Mouse (Mus musculus): ENCODE data around the gene Tmem120a. TPM values are rescaled to one million over a fixed set of nuclear protein-coding genes. Genes with fewer than 3 reads are reported as not detected.

The Tmem120a gene
- 1 to 10 TPM; 6.8 to 8.4 TPM for total RNA-seq (2021)
- long read RNA-seq, experiment 1, transcript Tmem120a-201 (12 exons, 1,559 nt), result major isoform, 25 of 28 reads
- long read RNA-seq, experiment 1, partial matches to known transcripts, result 3 of 28 reads
- long read RNA-seq, experiment 1, other reads (novel, unspliced or antisense), result 0 of 28 reads
- long read RNA-seq, experiment 2, transcript Tmem120a-201 (12 exons, 1,559 nt), result major isoform, 13 of 15 reads
- long read RNA-seq, experiment 2, partial matches to known transcripts, result 1 of 15 reads
- long read RNA-seq, experiment 2, other reads (novel, unspliced or antisense), result 1 of 15 reads

DNA sequence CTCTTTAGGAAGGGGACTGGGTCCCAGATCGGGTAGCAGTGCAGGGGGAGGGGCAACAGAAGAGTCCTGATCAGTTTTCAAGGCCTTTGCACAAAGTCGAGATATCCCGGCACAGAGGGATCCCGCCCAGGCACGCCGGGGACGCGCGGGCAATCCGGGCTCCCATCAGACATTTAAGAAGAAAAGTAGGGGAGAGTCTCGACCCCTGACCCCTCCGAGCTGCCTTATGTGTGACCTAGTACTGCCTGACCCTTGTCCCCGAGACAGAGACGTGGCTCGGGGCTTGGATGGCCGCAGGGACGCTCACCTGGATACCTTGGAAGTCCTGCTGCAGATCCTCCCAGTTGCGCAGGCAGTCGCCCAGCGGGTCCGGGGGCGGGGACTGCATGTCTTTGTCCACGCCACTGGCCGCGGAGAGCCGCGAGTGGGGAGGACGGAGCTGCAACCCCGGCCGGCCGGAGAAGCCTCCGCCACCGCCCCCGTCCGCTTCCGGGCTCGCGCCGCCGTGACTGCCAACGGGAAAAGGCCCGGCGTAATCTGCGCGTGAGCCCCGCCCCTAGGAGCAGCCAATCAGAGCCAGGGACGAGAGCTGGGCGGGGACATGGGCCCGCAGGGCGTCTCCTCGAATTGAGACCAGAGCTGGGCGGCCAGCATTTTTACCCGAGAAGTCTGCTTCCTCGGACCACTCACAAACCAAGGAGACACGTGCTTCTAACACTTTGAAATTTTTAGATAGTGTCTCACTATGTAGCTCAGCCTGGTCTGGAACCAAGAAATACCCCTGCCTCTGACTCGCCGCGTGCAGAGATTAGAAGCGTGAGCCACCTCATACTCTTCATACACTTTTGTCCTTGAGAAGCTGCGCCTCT is at the start of gene Tmem120a:
Gene Tmem120a (minus strand): TSS at position 708 of the 869 bp plus-strand sequence.
- peak; percentile 97 for DNase-seq (ENCODE audit: low spot score)

DNA sequence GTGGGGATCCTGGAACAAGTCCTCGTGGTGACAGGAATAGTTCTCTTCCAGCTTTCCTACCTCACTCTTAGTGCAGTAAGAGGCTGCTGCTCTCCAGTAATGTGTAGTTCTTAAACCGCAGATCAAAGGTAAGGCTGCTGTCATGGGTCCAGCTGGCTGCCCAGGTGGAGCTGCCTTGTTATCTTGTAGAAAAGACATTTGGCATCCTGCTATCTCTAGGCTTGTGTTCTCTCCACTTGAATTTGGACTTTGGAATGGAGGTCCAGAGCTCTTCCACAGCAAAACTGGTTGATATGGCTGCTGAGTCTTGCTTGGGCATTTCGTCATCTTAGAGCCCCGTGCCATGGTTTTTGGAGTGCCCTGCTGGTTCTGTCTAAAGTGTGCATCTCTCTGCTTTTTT is 38.7 kb upstream of the Tmem120a start:
- DNase-seq (ENCODE audit: low spot score), result no peak

DNA sequence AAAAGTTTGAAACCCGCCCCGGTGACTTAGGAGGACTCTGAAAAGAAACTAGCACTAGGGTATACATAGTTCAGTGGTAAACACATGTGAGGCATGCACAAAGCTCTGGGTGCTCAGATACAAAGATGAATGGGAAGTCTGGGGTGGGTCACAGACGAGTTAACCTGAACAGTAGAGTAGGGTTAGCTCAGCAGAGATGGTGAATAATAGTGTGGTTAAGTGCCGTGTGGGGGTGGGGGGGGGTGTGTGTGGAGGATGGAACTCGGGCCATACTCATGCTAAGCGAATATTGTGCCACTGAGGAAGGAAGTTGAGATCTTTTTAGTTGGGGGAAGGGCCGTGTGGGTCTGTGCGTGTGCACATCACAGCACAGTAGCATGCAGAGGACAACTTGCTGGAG is 36.1 kb upstream of the Tmem120a start:
- no peak for DNase-seq (ENCODE audit: low spot score)

DNA sequence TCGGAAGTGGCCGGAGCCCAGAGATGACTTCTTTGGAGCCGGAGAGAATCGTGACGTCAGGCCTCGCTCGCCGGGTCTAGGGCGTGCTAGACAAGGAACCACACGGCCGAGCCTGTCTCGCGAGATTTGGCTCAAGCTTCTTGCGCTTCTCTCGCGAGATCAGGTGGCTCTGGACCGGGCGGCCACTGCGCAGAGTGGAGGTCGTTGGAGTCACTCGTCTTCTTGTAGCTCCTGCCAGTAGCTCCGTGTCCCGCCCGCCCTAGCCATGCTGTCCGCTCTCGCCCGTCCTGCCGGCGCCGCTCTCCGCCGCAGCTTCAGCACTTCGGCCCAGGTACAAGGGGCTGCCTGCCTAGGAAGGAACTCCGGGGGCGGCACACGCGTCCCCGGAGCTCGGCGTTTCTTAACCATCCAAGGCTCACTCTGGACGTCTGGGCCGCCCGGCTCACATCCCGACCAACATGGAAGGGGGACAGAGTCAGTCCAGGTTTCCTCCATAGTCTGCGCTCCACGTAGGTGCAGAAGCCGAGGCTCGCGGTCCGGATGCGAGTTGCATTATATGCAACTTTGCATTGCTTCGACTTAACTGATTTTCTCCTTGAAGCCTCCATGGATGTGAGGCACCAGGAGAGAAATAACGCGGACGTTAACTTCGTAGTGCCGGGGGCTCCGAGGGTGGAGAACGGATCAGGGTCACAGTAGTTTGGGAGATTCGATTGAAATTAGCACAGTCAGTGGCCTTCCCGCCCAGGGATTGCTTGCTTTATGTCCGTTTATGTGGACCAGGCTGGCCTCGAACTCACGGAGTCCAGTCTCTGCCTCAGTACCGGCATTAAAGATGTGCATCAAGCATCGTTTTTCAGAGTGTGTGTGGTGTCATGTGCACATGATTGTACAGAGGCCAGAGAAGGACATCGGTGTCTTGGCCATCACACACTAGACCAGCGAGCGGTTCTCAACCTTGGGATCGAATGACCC is 34.5 kb upstream of the Tmem120a start, which contains the start of gene Mdh2:
Gene Mdh2 (plus strand): TSS at position 10 of the 975 bp plus-strand sequence.
- DNase-seq (ENCODE audit: low spot score), result peak; percentile 100

DNA sequence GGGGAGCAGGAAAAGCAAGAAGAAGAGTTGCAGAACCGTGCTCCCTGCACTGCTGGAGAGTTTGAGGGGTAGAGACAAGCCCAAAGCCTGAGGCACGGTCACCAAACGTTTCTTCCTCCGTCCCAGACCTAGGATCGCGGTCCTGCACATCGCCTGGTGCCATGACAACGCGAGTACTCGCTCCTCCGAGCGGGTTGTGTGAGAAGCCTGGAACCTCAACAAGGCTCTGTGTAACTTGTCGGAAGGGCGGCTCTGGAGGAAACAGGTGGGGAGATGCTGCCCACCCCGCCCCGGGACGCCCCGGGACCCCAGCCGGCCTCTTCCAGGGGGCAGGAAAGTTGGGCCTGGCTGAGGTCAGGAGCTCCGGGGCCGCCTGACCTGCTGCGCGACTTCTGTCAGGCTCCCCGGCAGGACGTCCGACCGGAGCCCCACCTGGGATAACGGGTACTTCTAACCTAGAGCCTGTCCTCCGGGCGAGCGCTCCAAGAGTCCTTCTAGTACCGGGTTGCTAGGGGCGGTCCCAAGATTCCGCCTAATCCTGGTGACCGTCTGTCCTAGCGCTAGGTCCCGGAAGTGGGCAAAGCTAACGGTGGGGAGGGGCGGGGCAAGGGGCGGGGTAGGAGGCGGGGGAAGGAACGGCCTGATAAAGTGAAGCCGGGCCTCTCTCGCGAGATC is 33.7 kb upstream of the Tmem120a start, which contains the start of gene Styxl1:
Gene Styxl1 (minus strand): TSS at position 590 of the 675 bp plus-strand sequence.
- DNase-seq (ENCODE audit: low spot score), result no peak

DNA sequence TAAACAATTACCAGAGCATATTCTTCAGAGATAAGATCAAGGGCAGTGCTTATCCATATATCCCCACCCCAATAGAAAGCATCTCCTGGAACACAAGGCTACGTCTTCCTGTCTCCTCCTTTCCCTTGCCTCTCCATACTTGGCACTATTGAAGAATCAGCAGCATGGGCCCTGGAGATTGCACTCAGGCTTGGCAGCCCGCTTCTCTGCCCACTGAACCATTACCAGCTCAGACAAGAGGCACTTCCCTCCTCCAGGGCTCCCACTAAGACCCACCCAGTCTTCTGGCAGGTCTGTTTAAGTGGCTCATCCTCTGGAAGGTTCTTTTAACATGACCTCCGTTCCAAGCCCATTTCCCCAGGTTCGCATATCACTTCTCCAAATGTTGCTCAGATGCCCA is 32.3 kb upstream of the Tmem120a start:
- no peak for DNase-seq (ENCODE audit: low spot score)

DNA sequence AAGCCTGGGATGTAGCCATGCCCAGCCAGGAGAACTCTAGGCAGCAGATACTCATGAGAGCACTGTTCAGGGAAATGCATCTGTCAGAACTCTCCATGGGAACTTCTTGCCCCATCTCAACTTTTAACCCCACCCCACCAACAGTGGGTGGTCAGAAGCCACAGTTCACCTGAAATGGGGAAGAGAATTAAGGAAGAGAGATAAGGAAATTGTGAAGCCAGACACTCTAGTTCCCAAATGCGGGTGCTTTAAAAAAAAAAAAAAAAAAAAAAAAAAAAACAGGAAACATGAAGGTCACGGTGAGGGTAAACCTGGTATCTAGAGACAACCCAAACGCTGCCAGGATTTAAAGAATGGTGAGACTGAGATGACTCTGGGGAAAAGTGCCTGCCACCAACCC is 28.3 kb upstream of the Tmem120a start:
- no peak for DNase-seq (ENCODE audit: low spot score)

DNA sequence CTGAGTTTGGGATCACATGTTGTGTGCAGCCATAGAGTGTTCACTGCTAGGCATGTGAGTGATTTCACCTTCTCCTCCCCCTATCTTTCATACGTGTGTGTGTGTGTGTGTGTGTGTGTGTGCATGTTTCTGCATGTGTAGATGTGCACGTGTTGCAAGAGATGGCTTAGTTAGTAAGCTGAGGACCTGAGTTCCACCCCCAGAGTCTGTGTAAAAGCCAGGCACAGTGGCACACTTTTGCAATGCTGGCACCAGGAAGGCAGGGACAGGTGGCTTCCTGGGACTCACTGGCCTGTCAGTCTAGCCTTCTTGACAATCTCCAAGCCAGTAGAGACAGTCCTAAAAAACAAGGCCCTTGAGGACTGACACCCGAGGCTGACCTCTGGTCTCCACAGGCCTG is 20.7 kb upstream of the Tmem120a start:
- DNase-seq (ENCODE audit: low spot score), result no peak

DNA sequence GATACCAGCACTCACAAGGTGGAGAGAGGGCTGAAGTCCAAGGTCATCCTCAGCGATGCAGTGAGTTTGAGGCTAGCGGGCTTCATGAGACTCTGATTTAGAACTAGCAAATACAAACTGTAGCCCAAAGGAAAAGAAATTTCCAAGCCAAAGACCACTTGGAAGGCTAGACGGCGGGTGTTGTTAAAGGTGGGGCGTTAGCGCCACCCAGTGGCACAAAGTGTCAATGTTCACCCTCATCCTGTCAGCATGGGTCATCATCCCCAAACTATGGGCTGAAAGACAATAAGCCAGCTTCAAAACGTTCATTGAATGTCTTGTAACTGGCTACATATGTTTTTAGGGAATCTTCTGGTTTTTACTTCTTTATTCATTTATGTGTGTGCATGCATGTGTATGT is 19.3 kb upstream of the Tmem120a start:
- peak; percentile 69 for DNase-seq (ENCODE audit: low spot score)

DNA sequence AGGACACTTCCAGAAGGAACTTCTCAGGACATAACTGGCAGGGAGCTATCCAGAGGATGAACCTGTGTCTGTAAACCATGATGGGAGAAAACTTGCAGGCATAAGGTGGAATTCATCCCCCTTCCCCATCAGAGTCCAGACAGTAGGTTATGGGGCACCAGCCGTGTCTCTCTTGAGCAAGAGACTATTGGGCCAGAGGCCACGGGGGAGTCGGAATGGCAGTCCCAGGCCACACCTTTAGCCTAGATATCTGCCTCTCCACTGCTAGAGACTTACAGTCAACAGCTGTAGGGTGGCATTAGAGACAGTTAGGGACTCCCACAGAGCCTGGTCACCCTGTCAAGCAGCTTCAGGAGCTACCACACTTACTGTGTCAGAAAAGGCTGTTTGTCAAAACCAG is 17.6 kb upstream of the Tmem120a start:
- no peak for DNase-seq (ENCODE audit: low spot score)

DNA sequence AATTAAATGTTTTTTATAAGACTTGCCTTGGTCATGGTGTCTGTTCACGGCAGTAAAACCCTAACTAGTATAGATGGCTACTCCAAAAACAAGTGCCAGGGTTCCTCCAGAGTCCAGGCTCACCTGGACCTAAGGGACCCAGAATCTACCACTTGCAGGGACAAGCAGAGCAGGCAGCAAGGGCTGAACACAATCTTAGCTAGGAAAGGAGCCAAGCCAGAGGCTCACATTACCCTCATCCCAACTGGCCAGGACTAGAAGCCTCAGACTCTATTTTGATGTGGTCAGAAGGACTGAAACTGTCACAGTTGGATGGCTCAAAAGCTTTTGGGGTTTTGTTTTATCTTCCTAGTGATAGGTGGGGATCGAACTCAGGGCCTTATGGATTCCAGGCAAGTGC is 7.3 kb upstream of the Tmem120a start:
- DNase-seq (ENCODE audit: low spot score), result peak; percentile 51

DNA sequence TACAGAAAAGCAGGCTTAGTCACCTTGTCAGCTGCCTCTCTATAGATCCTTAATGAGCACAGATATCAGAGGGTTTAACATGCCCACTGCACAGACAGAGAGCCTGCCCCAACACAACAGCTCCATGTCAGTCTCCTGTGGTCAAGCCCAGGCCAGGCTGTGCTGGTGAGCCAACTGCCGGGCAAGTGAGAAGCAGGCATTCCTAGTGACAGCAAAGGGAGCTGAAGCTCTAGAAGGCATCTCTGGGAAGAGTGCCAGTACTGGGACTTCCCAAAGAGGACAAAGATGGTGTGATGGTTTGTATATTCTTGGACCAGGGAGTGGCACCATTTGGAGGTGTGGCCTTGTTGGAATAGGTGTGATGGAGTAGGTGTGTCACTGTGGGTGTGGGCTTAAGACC is 6.8 kb upstream of the Tmem120a start:
- no peak for DNase-seq (ENCODE audit: low spot score)

DNA sequence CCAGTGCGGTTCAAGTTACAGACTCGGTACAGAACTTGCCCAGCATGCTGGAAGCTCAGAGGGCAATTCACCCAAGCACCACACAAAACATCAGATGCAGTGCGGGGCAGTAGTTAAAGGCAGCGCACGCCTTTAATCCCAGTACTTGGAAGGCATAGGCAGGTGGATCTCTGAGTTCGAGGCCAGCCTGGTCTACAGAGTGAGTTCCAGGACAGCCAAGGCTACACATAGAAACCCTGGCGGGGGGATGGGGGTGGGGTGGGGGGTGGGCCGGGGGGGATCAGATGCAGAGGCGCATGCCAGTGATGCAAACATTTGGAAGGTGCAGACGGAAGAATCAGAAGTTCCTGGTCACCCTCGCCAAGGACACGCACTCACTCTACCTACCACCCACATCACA is 494 bp upstream of the Tmem120a start:
- DNase-seq (ENCODE audit: low spot score), result no peak

DNA sequence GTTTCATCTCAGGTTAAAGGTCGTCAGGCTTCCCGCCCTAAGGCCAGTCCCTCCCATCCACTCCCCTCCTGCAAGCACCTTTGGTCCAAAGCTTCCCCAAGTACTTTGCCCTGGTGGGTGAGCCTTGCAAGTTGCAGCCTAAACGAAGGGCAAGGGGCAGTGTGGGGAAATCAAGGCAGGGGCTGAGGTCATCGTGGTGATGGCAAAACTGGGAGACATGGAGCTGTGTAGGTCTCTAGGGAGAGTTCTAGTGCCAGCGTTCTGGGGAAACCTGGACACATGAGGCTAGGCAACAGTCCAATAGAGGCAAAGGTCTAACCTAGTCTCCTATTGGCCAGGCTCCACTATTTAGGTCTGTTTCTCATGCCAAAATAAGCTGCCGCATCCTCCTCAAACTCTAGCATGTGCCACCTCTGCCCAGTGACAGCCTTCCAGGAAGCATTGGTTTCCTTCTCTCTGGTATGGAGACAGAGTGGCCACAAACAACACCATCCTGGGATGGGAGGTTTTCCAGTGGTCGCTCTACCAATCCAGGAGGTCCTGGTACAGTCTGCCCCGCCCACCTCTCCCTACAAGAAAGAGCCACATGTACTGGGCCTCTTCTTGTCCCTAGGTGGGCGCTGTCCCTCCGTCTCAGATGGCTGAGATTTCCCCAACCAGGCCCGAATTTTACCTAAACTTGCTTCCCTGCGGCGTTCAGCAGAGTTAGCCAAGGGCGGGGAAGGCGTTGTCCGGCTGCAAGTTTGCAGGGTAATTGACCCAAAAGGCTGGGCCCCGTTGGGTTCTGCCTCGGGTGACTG is 1.1 kb downstream of the Tmem120a start:
- DNase-seq (ENCODE audit: low spot score), result no peak

DNA sequence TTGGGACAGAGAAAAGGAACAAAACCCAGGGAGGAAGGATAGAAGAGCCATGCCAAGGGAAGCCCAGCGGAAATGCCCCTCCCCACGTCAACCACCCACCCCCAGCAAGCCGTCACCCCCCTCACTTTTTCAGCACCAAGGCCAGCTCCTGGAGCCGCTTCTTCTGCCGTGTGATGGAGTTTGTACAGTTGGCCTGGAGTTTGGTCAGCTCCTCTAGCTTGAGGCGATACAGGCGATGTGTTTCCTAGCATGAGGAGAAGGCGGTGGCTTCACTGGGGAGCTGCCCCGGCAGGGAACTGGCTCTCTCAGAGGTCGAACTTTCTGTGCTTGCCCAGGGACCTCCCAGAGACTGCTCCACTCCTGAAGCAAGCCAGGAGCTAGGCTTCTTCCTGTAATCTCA is 2.1 kb downstream of the Tmem120a start:
- DNase-seq (ENCODE audit: low spot score), result no peak

DNA sequence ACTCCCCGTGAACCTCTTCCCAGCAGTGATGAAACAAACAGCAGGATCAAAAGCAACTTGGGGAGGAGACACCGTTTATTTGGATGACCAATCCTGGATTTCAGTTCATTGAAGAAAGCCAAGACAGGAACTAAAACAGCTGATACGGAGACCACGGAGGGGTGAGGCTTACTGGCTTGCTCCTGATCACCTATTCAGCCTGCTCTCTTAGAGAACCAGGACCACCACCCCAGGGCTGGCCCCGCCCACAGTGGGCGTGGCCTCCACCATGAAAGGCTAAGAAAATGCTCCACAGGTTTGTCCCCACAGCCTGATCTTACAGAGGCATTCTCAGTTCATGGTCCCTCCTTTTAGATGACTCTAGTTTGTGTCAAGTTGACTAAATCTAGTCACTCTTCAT is 6.0 kb downstream of the Tmem120a start:
- no peak for DNase-seq (ENCODE audit: low spot score)

DNA sequence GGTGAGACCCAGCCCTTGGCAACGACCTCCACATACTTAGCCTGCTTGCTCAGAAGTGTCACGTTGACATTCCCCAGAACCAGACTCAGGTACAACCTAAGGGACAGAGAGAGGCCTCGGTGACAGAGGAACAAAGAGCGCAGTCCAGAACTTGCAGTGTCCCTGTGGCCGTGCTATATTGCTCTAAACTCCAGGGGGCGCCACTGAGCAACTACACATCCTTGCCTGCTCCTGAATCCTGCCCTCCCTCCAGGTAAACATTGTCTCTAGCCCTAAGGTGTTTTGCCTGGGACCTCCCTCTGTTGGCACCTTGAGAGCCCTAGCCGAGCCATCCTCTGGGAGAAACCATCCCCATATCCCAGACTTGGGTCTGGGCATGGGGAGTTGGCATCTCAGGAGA is 7.1 kb downstream of the Tmem120a start:
- no peak for DNase-seq (ENCODE audit: low spot score)

DNA sequence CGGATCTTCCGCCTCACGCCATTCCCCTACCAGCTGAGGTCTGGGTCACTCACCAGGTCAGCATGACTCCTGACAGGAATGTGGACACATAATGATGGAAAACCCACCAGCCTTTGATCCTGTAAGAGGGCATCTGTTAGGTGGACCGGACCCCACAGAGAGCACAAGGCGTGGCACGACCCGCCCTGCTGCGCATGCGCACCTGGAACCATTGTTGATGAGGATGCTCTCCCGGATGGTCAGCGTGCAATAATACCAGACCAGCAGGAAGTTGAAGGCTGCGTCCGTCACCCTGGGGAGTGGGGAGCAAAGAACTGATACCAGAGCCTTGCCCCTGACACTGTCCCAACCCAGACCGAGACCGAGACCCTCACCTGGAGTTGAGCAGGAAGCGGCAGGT is 7.7 kb downstream of the Tmem120a start:
- DNase-seq (ENCODE audit: low spot score), result no peak

DNA sequence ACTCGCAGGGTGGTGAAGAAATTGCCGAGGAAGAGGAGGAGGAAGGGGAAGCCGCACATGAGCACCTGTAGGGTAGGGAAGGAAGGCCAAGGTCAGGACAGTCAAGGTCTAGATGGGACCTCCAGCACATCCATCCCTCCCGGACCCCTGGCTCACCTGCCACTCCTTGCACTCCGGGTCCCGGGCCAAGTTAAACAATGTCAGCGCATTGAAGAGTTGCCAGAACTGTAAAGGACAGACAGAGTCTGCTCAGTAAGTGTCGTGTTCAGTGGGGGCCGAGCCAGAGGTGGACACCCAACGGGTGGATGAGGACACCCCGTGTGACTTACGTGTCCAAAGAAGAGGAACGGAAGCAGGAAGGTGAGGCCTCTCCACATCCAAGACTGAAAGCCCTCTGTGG is 8.5 kb downstream of the Tmem120a start:
- DNase-seq (ENCODE audit: low spot score), result no peak

DNA sequence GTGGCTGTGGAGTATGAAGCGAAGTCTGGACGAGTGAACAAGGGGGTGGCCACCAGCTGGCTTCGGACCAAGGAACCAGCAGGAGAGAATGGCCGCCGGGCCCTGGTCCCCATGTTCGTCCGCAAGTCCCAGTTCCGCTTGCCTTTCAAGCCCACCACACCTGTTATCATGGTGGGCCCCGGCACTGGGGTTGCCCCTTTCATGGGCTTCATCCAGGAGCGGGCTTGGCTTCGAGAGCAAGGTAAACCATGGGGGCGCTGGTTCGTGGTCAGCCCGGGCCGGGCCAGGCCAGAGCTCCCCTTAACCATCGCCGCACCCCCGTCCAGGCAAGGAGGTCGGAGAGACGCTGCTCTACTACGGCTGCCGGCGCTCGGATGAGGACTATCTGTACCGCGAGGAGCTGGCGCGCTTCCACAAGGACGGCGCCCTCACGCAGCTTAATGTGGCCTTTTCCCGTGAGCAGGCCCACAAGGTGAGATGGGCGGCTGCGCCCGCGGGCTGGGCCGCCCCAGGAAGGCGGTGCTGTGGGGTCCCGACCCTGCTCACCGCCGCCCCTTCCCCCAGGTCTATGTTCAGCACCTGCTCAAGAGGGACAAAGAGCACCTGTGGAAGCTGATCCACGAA is 10.1 kb downstream of the Tmem120a start:
- DNase-seq (ENCODE audit: low spot score), result no peak

Data from gastrocnemius, adult 18-20 months (tissue).